14 mouse cellular contexts compared by ENCODE assay signal in genomic region chr16:31651541-31651940, GRCm38 (mm10). TPM values are rescaled to one million over a fixed set of nuclear protein-coding genes. Genes with fewer than 3 reads are reported as not detected.
DNase-seq lines count a peak whose midpoint lies in the region; ATAC-seq and TF ChIP-seq lines count a peak whose summit lies in the region.
"Had no signal": no experiment of that assay in that cellular context is flagged by ENCODE, and none has a peak within 500 bp of the region (broad histone marks: within the 10 kb centered on the region; RNA-seq: fewer than 3 reads in every experiment).

No protein-coding gene starts in this region.

- no peak for TF ChIP-seq CTCF in forebrain, postnatal 0 days (IDR thresholded peaks at IDR 0.05; ENCODE audit: low read depth)

- no peak overlapping the region for H3K4me3 ChIP-seq in forebrain, embryonic 13.5 days
- no peak overlapping the region for H3K4me3 ChIP-seq in forebrain, postnatal 0 days (ENCODE audit: low read depth, low read length)
- 0 out of 2 replicates have a peak overlapping the region, but pooled peaks have one; percentile 7 for H3K4me3 ChIP-seq in midbrain, embryonic 10.5 days
- no peak overlapping the region for H3K4me3 ChIP-seq in midbrain, embryonic 13.5 days (replicated peaks)
- H3K4me3 ChIP-seq: limb, embryonic 15.5 days; stomach, embryonic 15.5 days had no signal

- H3K27ac ChIP-seq in forebrain, embryonic 13.5 days, result 0 out of 2 replicates have a peak overlapping the region, but pooled peaks have one; percentile 8
- H3K27ac ChIP-seq in forebrain, postnatal 0 days (ENCODE audit: low read depth, low read length), result no peak overlapping the region
- H3K27ac ChIP-seq in midbrain, embryonic 10.5 days (replicated peaks), result peak overlapping the region; percentile 33
- no peak overlapping the region for H3K27ac ChIP-seq in midbrain, embryonic 13.5 days
- H3K27ac ChIP-seq: limb, embryonic 15.5 days; stomach, embryonic 15.5 days had no signal

- H3K4me2 ChIP-seq in forebrain, embryonic 13.5 days, result no peak overlapping the region
- no peak overlapping the region for H3K4me2 ChIP-seq in forebrain, postnatal 0 days (ENCODE audit: low read depth)
- no peak overlapping the region for H3K4me2 ChIP-seq in midbrain, embryonic 13.5 days (replicated peaks)
- H3K4me2 ChIP-seq: limb, embryonic 15.5 days; stomach, embryonic 15.5 days had no signal

- no peaks in the 10 kb centered on the region for H3K36me3 ChIP-seq in forebrain, embryonic 13.5 days (ENCODE audit: poor library complexity, severe bottlenecking)
- no peaks in the 10 kb centered on the region for H3K36me3 ChIP-seq in forebrain, postnatal 0 days (ENCODE audit: insufficient read depth)
- no peaks in the 10 kb centered on the region for H3K36me3 ChIP-seq in midbrain, embryonic 10.5 days
- no peaks in the 10 kb centered on the region for H3K36me3 ChIP-seq in midbrain, embryonic 13.5 days
- H3K36me3 ChIP-seq: limb, embryonic 15.5 days; stomach, embryonic 15.5 days had no signal

- no peak for DNase-seq in forebrain, postnatal 0 days
- DNase-seq in midbrain, embryonic 10.5 days (ENCODE audit: low spot score), result no peak
- peak; percentile 68 to 82 for DNase-seq in cerebellum, adult 18-20 months
- peak; percentile 62 to 63 for DNase-seq in cerebellum, postnatal 36 days
- no peak for DNase-seq in yolk sac, embryonic 10.5 days (ENCODE audit: low spot score)
- DNase-seq in ovary, postnatal 14 days (ENCODE audit: low spot score), result no peak
- DNase-seq: gastrocnemius, postnatal 25 days; midbrain, embryonic 14.5 days; thymus, postnatal 25 days had no signal

- peaks cover 41% of the 10 kb centered on the region for H3K4me1 ChIP-seq in forebrain, embryonic 13.5 days
- no peaks in the 10 kb centered on the region for H3K4me1 ChIP-seq in forebrain, postnatal 0 days (ENCODE audit: insufficient read depth)
- H3K4me1 ChIP-seq in midbrain, embryonic 10.5 days, result peaks cover 26% of the 10 kb centered on the region
- H3K4me1 ChIP-seq in midbrain, embryonic 13.5 days (replicated peaks), result peaks cover 25% of the 10 kb centered on the region
- H3K4me1 ChIP-seq: limb, embryonic 15.5 days; stomach, embryonic 15.5 days had no signal

- H3K27me3 ChIP-seq in forebrain, embryonic 13.5 days, result no peaks in the 10 kb centered on the region
- no peaks in the 10 kb centered on the region for H3K27me3 ChIP-seq in forebrain, postnatal 0 days (ENCODE audit: insufficient read depth, low read length)
- peaks cover 19% of the 10 kb centered on the region for H3K27me3 ChIP-seq in midbrain, embryonic 10.5 days (ENCODE audit: low read depth, poor library complexity, severe bottlenecking)
- H3K27me3 ChIP-seq in midbrain, embryonic 13.5 days, result no peaks in the 10 kb centered on the region
- H3K27me3 ChIP-seq: limb, embryonic 15.5 days; stomach, embryonic 15.5 days had no signal

- 77% methylated on average over 3 of the region's 3 CpGs for WGBS in forebrain, embryonic 13.5 days
- 74% methylated on average over 3 of the region's 3 CpGs for WGBS in forebrain, postnatal 0 days
- 91% methylated on average over 3 of the region's 3 CpGs for WGBS in midbrain, embryonic 10.5 days
- 78% methylated on average over 3 of the region's 3 CpGs for WGBS in midbrain, embryonic 13.5 days

- H3K9me3 ChIP-seq in forebrain, embryonic 13.5 days (replicated peaks), result no peaks in the 10 kb centered on the region
- no peaks in the 10 kb centered on the region for H3K9me3 ChIP-seq in forebrain, postnatal 0 days (ENCODE audit: low read length)
- H3K9me3 ChIP-seq in midbrain, embryonic 10.5 days (replicated peaks), result no peaks in the 10 kb centered on the region
- H3K9me3 ChIP-seq in midbrain, embryonic 13.5 days, result no peaks in the 10 kb centered on the region
- H3K9me3 ChIP-seq: limb, embryonic 15.5 days; stomach, embryonic 15.5 days had no signal

- no peak overlapping the region for H3K9ac ChIP-seq in forebrain, embryonic 13.5 days
- H3K9ac ChIP-seq in forebrain, postnatal 0 days, result no peak overlapping the region
- H3K9ac ChIP-seq in midbrain, embryonic 13.5 days (replicated peaks), result no peak overlapping the region
- H3K9ac ChIP-seq: limb, embryonic 15.5 days; stomach, embryonic 15.5 days had no signal

- ATAC-seq in forebrain, embryonic 13.5 days, result no peak
- ATAC-seq in forebrain, postnatal 0 days, result no peak
- ATAC-seq in midbrain, embryonic 13.5 days, result no peak
- ATAC-seq: CD4-positive, CD25-positive, alpha-beta regulatory T cell, adult 4 months had no signal

RNA-seq across cellular contexts. Expression of gene Dlg1, which starts 11.7 kb away (rescaled TPM):
- polyA plus RNA-seq in forebrain, embryonic 13.5 days (2015; fragmentation: Nextera tagmentation; extraction: Ambion mirVana), result 17.9 and 19.7 TPM in 2 replicates
- total RNA-seq in forebrain, postnatal 0 days (2014; rRNA removed), result 27.7 and 37.7 TPM in 2 replicates
- polyA plus RNA-seq in forebrain, postnatal 0 days (2015; fragmentation: Nextera tagmentation; extraction: Ambion mirVana), result 6.6 and 11.3 TPM in 2 replicates
- polyA plus RNA-seq in midbrain, embryonic 10.5 days (2016; fragmentation: Nextera tagmentation; extraction: Ambion mirVana), result 20.0 and 20.3 TPM in 2 replicates
- polyA plus RNA-seq in midbrain, embryonic 13.5 days (2015; fragmentation: Nextera tagmentation; extraction: Ambion mirVana), result 10.6 and 13.9 TPM in 2 replicates

Comparison
In these comparisons a context has a peak if more than half of its experiments do, and no peak if none do; other contexts are left out.
1. H3K27ac ChIP-seq: peak in forebrain, embryonic 13.5 days (single experiment) and midbrain, embryonic 10.5 days (single experiment); none in forebrain, postnatal 0 days (single experiment) and midbrain, embryonic 13.5 days (single experiment).
2. DNase-seq: peak in cerebellum, adult 18-20 months (2 of 2) and cerebellum, postnatal 36 days (2 of 2); none in forebrain, postnatal 0 days (single experiment), midbrain, embryonic 10.5 days (single experiment), yolk sac, embryonic 10.5 days (single experiment) and ovary, postnatal 14 days (single experiment).